Mouse (Mus musculus) small intestine, adult 2 months (tissue): ENCODE data around the gene Aanat. TPM values are rescaled to one million over a fixed set of nuclear protein-coding genes. Genes with fewer than 3 reads are reported as not detected.

Experiments used
- H3K27ac ChIP-seq: fragments of 200-500 bp; 2 replicates; pipeline ENCODE4 v1.5.1; 2012; ENCODE audit warnings: low read depth, low read length, control low read depth, inconsistent platforms; ENCODE audit not compliant: insufficient read depth
- H3K27me3 ChIP-seq: fragments of 200-500 bp; 2 replicates; pipeline ENCODE4 v1.6.1; 2012; ENCODE audit warnings: mild to moderate bottlenecking, moderate library complexity, low read length, inconsistent platforms; ENCODE audit not compliant: control insufficient read depth, insufficient read depth
- H3K36me3 ChIP-seq: fragments of 200-500 bp; 2 replicates; pipeline ENCODE4 v1.6.1; 2012; ENCODE audit warnings: mild to moderate bottlenecking, low read length, control low read depth, inconsistent platforms; ENCODE audit not compliant: control insufficient read depth, insufficient read depth
- H3K4me1 ChIP-seq: fragments of 200-500 bp; 2 replicates; pipeline ENCODE4 v1.6.1; 2012; ENCODE audit warnings: low read length, inconsistent platforms, mixed read lengths; ENCODE audit not compliant: control insufficient read depth, insufficient read depth, insufficient read length
- H3K4me3 ChIP-seq: fragments of 200-500 bp; 2 replicates; pipeline ENCODE4 v1.5.1; 2012; ENCODE audit warnings: low read depth, mild to moderate bottlenecking, control low read depth, inconsistent platforms, low read length, moderate library complexity
- CTCF ChIP-seq: fragments of 200-500 bp; IDR thresholded peaks from 2 replicates; pipeline ENCODE4 v1.5.1; 2012; ENCODE audit warnings: low read depth, mild to moderate bottlenecking, control low read depth, inconsistent platforms, low read length, moderate library complexity, mixed read lengths; ENCODE audit not compliant: insufficient replicate concordance, insufficient read length; ENCODE audit errors: extremely low read depth
- POLR2A ChIP-seq: fragments of 200-500 bp; IDR thresholded peaks from 2 replicates; pipeline ENCODE4 v1.6.1; 2012; ENCODE audit warnings: low read depth, mild to moderate bottlenecking, control low read depth, inconsistent platforms, low read length, moderate library complexity
- WGBS: fragments of 180-500 bp; shearing (Covaris S2); methylation state at CpG from one replicate; pipeline ENCODE4 v1.1.7; 2018; 5-methylcytosine and 5-hydroxymethylcytosine counted together
- polyA plus RNA-seq: library from polyadenylated mRNA; depleted of rRNA; stranded (reverse); fragments of >200 nt; gene quantifications from 2 replicates; pipeline ENCODE4 v1.2.3, GENCODE M21; 2012

Aanat gene
- polyA plus RNA-seq, 1 experiment, result not detected

- Histone ChIP-seq H3K4me3 (no peak overlapping the region), H3K36me3 (no peaks in the 10 kb centered on the region), H3K27ac (0 out of 2 replicates have a peak overlapping the region, but pooled peaks have one; percentile 12), H3K27me3 (no peaks in the 10 kb centered on the region), H3K4me1 (peaks cover 15% of the 10 kb centered on the region; the same call in 1 of the 2 replicates)
- 30% methylated on average over 7 of the region's 7 CpGs for WGBS
- no peak; the same call in 1 of the 2 replicates for TF ChIP-seq POLR2A
- no peak for TF ChIP-seq CTCF
Observed at GRCm38 (mm10) chr11:116565283-116566041, 20.8 kb upstream of the Aanat start.

GRCm38 (mm10) chr11:116567531-116567930, 18.7 kb upstream of the Aanat start:
- H3K36me3 ChIP-seq, result no peaks in the 10 kb centered on the region
- H3K27me3 ChIP-seq, result no peaks in the 10 kb centered on the region
- TF ChIP-seq CTCF (no peak), POLR2A (no peak)
- no peak overlapping the region for H3K27ac ChIP-seq
- peaks cover 25% of the 10 kb centered on the region; the same call in 1 of the 2 replicates for H3K4me1 ChIP-seq
- no peak overlapping the region for H3K4me3 ChIP-seq
- WGBS, result 94% methylated on average over 8 of the region's 8 CpGs

DNA sequence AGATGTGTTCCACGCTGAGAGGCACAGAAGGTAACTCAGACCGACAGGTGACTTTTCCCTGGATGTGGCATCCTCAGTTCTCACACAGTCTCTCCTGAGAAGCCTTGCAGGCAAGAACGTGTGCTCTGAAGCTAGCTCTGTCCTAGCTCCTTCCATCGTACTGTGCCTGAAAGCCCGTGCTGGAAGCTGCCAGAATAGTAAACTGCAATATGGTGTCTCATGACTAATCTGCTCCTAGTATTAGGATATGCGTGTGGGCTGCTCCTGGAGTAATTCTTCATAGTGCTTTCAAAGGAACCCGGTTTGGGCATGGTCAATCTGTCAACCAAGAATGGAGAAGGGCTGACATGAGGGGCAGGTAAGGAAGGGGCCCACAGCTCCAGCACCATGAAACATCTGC, 15.4 kb upstream of the Aanat start:
- no peak overlapping the region for H3K4me3 ChIP-seq
- H3K4me1 ChIP-seq, result peaks cover 11% of the 10 kb centered on the region; the same call in 1 of the 2 replicates
- H3K27ac ChIP-seq, result no peak overlapping the region
- 93% methylated on average over 7 of the region's 7 CpGs for WGBS
- TF ChIP-seq POLR2A (no peak), CTCF (no peak)
- H3K27me3 ChIP-seq, result no peaks in the 10 kb centered on the region
- no peaks in the 10 kb centered on the region for H3K36me3 ChIP-seq

GRCm38 (mm10) chr11:116571767-116572679, 14.2 kb upstream of the Aanat start:
- 30% methylated on average over 19 of the region's 19 CpGs for WGBS
- no peaks in the 10 kb centered on the region for H3K36me3 ChIP-seq
- no peak overlapping the region for H3K27ac ChIP-seq
- H3K4me1 ChIP-seq, result peaks cover 10% of the 10 kb centered on the region; the same call in 1 of the 2 replicates
- no peak overlapping the region for H3K4me3 ChIP-seq
- TF ChIP-seq POLR2A (no peak), CTCF (no peak)
- H3K27me3 ChIP-seq, result no peaks in the 10 kb centered on the region

GRCm38 (mm10) chr11:116572756-116573543, 13.3 kb upstream of the Aanat start:
- Histone ChIP-seq H3K4me1 (peaks cover 10% of the 10 kb centered on the region; the same call in 1 of the 2 replicates), H3K27ac (no peak overlapping the region), H3K4me3 (no peak overlapping the region), H3K36me3 (no peaks in the 10 kb centered on the region), H3K27me3 (no peaks in the 10 kb centered on the region)
- no peak for TF ChIP-seq POLR2A
- no peak for TF ChIP-seq CTCF
- 64% methylated on average over 12 of the region's 12 CpGs for WGBS

DNA sequence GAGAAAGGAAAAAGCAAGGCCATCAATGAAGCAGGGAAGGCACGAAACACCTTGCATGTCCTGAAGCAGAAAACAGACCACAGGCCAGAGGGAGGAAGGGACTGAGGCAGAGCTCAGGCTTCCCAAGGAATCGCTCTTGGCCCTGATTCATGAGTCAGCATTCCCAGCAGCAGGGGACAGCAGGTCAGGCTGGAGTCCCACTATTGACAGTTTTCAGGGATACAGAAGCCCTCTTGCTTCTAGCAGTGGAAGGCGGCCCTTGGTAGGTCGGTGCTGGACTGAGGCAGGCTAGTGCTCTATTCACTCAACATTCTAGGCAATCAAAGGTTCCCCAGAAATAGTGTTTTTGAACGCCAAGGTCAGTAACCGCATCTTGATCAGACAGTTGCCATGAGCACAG, 11.7 kb upstream of the Aanat start:
- Histone ChIP-seq H3K36me3 (no peaks in the 10 kb centered on the region), H3K4me1 (peaks cover 10% of the 10 kb centered on the region; the same call in 1 of the 2 replicates), H3K27me3 (no peaks in the 10 kb centered on the region), H3K4me3 (no peak overlapping the region), H3K27ac (no peak overlapping the region)
- TF ChIP-seq POLR2A (no peak), CTCF (no peak)
- 85% methylated on average over 6 of the region's 6 CpGs for WGBS

DNA sequence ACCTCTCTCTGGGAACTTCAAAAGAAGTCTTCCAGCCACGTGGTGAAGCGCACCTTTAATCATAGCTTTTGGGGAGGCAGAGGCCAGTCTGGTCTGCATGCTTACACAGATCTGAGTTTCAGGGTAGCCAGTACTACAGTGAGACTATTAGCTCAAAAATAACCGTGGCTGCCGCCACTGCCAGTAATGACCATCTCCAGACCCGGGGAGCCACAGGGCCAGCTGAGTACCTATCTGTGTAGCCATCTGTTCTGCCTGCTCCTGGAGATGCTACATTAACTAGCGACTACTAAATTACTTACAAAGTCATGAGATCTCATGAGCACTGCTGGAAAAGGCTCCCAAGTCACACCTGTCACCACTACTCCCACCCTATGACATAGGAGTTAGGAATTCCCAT, 11.2 kb upstream of the Aanat start:
- peaks cover 10% of the 10 kb centered on the region; the same call in 1 of the 2 replicates for H3K4me1 ChIP-seq
- TF ChIP-seq CTCF (no peak), POLR2A (no peak)
- no peaks in the 10 kb centered on the region for H3K27me3 ChIP-seq
- no peak overlapping the region for H3K27ac ChIP-seq
- no peak overlapping the region for H3K4me3 ChIP-seq
- no peaks in the 10 kb centered on the region for H3K36me3 ChIP-seq
- 81% methylated on average over 6 of the region's 6 CpGs for WGBS
